Mouse (Mus musculus) frontal cortex, adult 2 months (tissue): ENCODE results near the gene Ski. TPM values are rescaled to one million over a fixed set of nuclear protein-coding genes. Genes with fewer than 3 reads are reported as not detected.

Source experiments
- DNase-seq, 2 experiments: peaks; one replicate each; pipeline ENCODE4 v3.0.0; 2022; ENCODE audit warnings: low spot score in 1 of 2; ENCODE audit errors: extremely low spot score in 1 of 2
- polyA plus RNA-seq: library from polyadenylated mRNA; depleted of rRNA; stranded (reverse); fragments of >200 nt; gene quantifications from 2 replicates; pipeline ENCODE4 v1.2.3, GENCODE M21; 2012

The Ski gene
- polyA plus RNA-seq, 1 experiment: 76.4 TPM

GRCm38 (mm10) chr4:155215773-155216630 is 6.4 kb downstream of the Ski start:
- DNase-seq: peak; percentile 46 to 73

GRCm38 (mm10) chr4:155215203-155215602 is 7.2 kb downstream of the Ski start:
- DNase-seq: no peak

- no peak for DNase-seq
Observed at GRCm38 (mm10) chr4:155214793-155215192, 7.6 kb downstream of the Ski start.

- no peak for DNase-seq
Observed at GRCm38 (mm10) chr4:155214188-155214587, 8.2 kb downstream of the Ski start.

- no peak for DNase-seq
Observed at GRCm38 (mm10) chr4:155213752-155214054, 8.7 kb downstream of the Ski start.

- peak in 1 of 2 experiments; percentile 55 for DNase-seq
Observed at GRCm38 (mm10) chr4:155213052-155213751, 9.2 kb downstream of the Ski start.

GRCm38 (mm10) chr4:155209494-155209893 is 12.9 kb downstream of the Ski start:
- no peak for DNase-seq

GRCm38 (mm10) chr4:155209079-155209478 is 13.3 kb downstream of the Ski start:
- no peak for DNase-seq

- DNase-seq: no peak
Observed at GRCm38 (mm10) chr4:155208613-155209012, 13.8 kb downstream of the Ski start.

GRCm38 (mm10) chr4:155207841-155208240 is 14.6 kb downstream of the Ski start:
- DNase-seq: no peak

GRCm38 (mm10) chr4:155206498-155206897 is 15.9 kb downstream of the Ski start:
- DNase-seq: no peak

- no peak for DNase-seq
Observed at GRCm38 (mm10) chr4:155205919-155206318, 16.5 kb downstream of the Ski start.

GRCm38 (mm10) chr4:155201764-155202163 is 20.6 kb downstream of the Ski start:
- no peak for DNase-seq

GRCm38 (mm10) chr4:155200861-155201390 is 21.5 kb downstream of the Ski start:
- no peak for DNase-seq

- DNase-seq: no peak
Observed at GRCm38 (mm10) chr4:155197726-155198125, 24.7 kb downstream of the Ski start.

GRCm38 (mm10) chr4:155195204-155195603 is 27.2 kb downstream of the Ski start:
- no peak for DNase-seq

GRCm38 (mm10) chr4:155190275-155190674 is 32.1 kb downstream of the Ski start:
- no peak for DNase-seq

- DNase-seq: no peak
Observed at GRCm38 (mm10) chr4:155189711-155190139, 32.7 kb downstream of the Ski start.

- no peak for DNase-seq
Observed at GRCm38 (mm10) chr4:155188803-155189202, 33.6 kb downstream of the Ski start.

- DNase-seq: no peak
Observed at GRCm38 (mm10) chr4:155188341-155188740, 34.1 kb downstream of the Ski start.

GRCm38 (mm10) chr4:155187192-155187674 is 35.2 kb downstream of the Ski start:
- no peak for DNase-seq

GRCm38 (mm10) chr4:155185845-155186244 is 36.5 kb downstream of the Ski start:
- DNase-seq: no peak
